Mouse (Mus musculus) hindbrain, embryonic 10.5 days (tissue): ENCODE measurements around the gene Gm648. TPM values are rescaled to one million over a fixed set of nuclear protein-coding genes. Genes with fewer than 3 reads are reported as not detected.
"Not testable (repeated sequence)": the region's sequence is repeated elsewhere in the genome, so short reads cannot be mapped to it uniquely, and the experiment has no call there.

Experiments
- DNase-seq: peaks from one replicate; pipeline ENCODE4 v3.0.0-alpha.2; 2017; ENCODE audit warnings: low spot score
- H3K27ac ChIP-seq: fragments of 300-500 bp; sonication (generic); 2 replicates; pipeline ENCODE4 v1.5.1; 2016; ENCODE audit warnings: mild to moderate bottlenecking, moderate library complexity
- H3K27me3 ChIP-seq: fragments of 300-500 bp; sonication (generic); 2 replicates; pipeline ENCODE4 v1.6.1; 2016; ENCODE audit warnings: mild to moderate bottlenecking; ENCODE audit not compliant: poor library complexity, insufficient read depth, severe bottlenecking
- H3K36me3 ChIP-seq: fragments of 300-500 bp; sonication (generic); 2 replicates; pipeline ENCODE4 v1.6.1; 2016; ENCODE audit warnings: mild to moderate bottlenecking, moderate library complexity
- H3K4me1 ChIP-seq: fragments of 300-500 bp; sonication (generic); replicated peaks from 2 replicates; pipeline ENCODE4 v1.6.1; 2016; ENCODE audit warnings: mild to moderate bottlenecking
- H3K4me3 ChIP-seq: fragments of 300-500 bp; sonication (generic); 2 replicates; pipeline ENCODE4 v1.5.1; 2016; ENCODE audit warnings: mild to moderate bottlenecking, moderate library complexity
- H3K9me3 ChIP-seq: fragments of 300-500 bp; sonication (generic); 2 replicates; pipeline ENCODE4 v1.6.1; 2016; ENCODE audit warnings: mild to moderate bottlenecking, moderate library complexity
- WGBS: fragments of 180-500 bp; shearing (Covaris S2); methylation state at CpG from one replicate; pipeline ENCODE4 v1.1.7; 2016; 5-methylcytosine and 5-hydroxymethylcytosine counted together
- polyA plus RNA-seq: library from polyadenylated mRNA; unstranded; fragments of >200 nt; fragmentation: Nextera tagmentation; extraction: Ambion mirVana; gene quantifications from 2 replicates; pipeline ENCODE4 v1.2.1, GENCODE M21; 2016

Gene Gm648
- polyA plus RNA-seq: not detected in 2 replicates

DNA sequence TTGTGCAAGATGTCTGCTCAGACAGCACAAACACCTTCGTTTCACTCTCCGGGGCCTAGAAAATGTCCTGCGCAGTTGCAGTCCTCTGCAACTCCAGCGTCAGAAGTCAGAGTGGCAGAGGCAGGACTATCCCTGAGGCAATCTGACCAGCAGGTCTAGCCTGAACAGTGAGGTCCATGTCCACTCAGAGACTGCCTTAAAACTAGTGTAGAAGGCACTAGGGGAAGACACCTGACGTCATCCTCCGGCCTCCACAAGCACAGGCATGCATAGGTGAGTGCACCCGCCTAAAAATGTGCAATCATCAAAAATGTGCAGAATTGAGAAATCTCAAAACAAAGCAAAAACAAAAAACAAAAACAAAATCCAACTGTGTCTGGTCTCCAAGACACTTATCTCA, at the start of gene Gm648:
Gene Gm648 (minus strand): TSS at position 101 of the 400 bp plus-strand sequence.
- Histone ChIP-seq H3K9me3 (no peaks in the 10 kb centered on the region), H3K4me1 (no peaks in the 10 kb centered on the region), H3K27me3 (no peaks in the 10 kb centered on the region), H3K27ac (no peak within 1 kb of the TSS), H3K36me3 (no peaks in the 10 kb centered on the region), H3K4me3 (no peak within 1 kb of the TSS)
- no peak for DNase-seq
- WGBS: 95% methylated on average over 7 of the region's 7 CpGs

DNA sequence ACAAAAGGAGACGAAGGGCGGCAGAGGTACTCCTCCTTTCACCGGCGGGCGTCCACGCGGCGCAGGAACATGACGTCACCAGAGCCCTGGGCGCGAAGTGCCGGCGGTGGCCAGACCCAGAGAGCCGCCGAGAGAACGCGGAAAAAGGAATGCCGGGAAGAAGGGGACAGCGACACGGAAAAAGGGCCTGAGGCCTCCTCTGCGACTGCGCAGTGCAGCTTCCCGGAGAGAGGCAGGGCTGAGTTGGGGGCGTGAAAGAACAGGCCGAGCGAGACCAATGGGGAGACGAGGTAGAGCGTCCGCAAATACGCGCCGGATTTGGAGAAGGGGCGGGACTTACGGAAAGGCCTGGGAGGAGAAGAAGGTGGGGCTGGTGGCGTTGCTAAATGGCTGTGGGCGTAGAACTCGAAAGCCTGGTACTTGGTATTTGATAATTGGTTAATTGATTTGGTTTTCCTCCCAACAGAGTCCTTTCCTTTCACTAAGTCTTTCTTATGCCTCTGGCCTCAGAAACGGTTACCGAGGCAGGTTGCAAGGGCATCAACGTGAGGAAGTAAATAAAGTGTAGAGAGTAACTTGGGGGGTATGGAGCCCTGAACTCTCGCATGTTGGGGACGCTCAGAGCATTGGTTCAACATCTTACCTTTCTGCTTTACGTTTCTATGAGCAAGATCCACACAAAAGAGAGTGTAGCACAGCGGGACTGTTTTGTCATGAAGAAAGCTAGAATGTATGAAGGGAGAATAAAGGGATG, 48.7 kb upstream of the Gm648 start, which contains the start of gene Mmgt1:
Gene Mmgt1 (minus strand): TSS at position 183 of the 754 bp plus-strand sequence.
- Histone ChIP-seq H3K27me3 (no peaks in the 10 kb centered on the region), H3K36me3 (peaks cover 10% of the 10 kb centered on the region; the same call in 1 of the 2 replicates), H3K4me1 (peaks cover 9% of the 10 kb centered on the region), H3K9me3 (no peaks in the 10 kb centered on the region), H3K27ac (peak within 1 kb of the TSS; percentile 90), H3K4me3 (peak within 1 kb of the TSS; percentile 63)
- WGBS: 10% methylated on average over 44 of the region's 44 CpGs
- DNase-seq: peak; percentile 92

DNA sequence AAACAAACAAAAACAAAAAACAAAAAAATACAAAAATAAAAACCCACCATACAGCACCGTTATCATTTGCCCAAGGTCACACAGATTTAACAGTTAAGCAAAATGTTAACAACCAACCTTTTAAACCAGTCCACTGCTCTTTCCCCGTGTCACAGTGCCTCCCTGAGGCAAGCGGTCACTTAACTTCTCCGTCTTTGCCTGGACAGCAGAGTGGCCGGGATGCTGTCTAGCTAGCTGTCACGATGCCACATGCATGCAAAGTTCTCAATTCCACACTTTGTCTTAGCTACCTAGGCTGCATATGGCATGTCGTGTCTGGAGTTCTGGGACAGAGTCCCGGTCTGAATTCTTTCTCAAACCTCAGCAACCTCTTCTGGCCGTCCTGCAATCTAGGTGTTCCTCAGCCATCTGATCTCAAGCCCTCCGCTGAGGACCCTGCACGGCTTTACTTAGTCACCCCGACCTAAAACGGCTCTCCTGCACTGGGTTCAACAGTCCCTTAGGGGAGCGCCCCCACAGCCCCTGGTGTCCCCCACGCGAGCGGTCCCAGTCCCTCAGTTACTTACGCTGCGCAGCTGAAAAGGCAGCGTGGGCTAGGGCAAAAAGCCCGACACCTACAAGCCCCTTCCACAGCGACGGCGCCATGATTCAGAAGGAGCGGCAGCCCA, 47.9 kb upstream of the Gm648 start:
- Histone ChIP-seq H3K4me3 (peak overlapping the region; percentile 63), H3K27me3 (no peaks in the 10 kb centered on the region), H3K36me3 (peaks cover 10% of the 10 kb centered on the region; the same call in 1 of the 2 replicates), H3K9me3 (no peaks in the 10 kb centered on the region), H3K4me1 (peaks cover 9% of the 10 kb centered on the region), H3K27ac (peak overlapping the region; percentile 90)
- peak; percentile 18 for DNase-seq
- 18% methylated on average over 25 of the region's 25 CpGs for WGBS

DNA sequence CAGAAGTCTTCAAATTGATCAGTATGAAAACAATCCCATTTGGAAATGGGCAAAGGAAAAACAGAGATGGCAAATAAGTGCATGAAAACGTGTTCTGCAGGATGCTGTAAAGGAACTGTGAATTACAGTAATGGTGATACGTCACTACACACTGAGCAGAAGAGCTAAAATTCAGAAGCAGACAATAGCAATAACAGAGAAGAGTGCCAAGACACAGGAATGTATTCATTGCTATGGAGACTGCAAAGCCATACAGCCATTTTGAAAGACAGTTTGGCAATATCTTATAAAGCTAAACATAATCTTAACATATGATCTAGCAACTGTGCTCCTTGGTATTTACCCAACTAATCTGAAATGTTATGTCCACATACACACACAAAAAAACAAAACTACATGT, 28.8 kb upstream of the Gm648 start:
- H3K27me3 ChIP-seq: no peaks in the 10 kb centered on the region
- no peaks in the 10 kb centered on the region for H3K36me3 ChIP-seq
- no peak overlapping the region for H3K27ac ChIP-seq
- whole genome bisulfite sequencing: 83% methylated on average over 2 of the region's 2 CpGs
- no peak for DNase-seq
- no peaks in the 10 kb centered on the region for H3K4me1 ChIP-seq
- H3K9me3 ChIP-seq: no peaks in the 10 kb centered on the region
- H3K4me3 ChIP-seq: no peak overlapping the region

- H3K4me3 ChIP-seq: no peak overlapping the region
- DNase-seq: peak; percentile 4
- H3K27ac ChIP-seq: no peak overlapping the region
- WGBS: 20% methylated on average over 6 of the region's 6 CpGs
- no peaks in the 10 kb centered on the region for H3K36me3 ChIP-seq
- H3K27me3 ChIP-seq: no peaks in the 10 kb centered on the region
- H3K9me3 ChIP-seq: no peaks in the 10 kb centered on the region; the same call in 1 of the 2 replicates
- H3K4me1 ChIP-seq: no peaks in the 10 kb centered on the region
Measured at GRCm38 (mm10) chrX:56572465-56572864, 23.1 kb upstream of the Gm648 start.

GRCm38 (mm10) chrX:56553584-56553983, 4.2 kb upstream of the Gm648 start:
- Histone ChIP-seq H3K4me1 (no peaks in the 10 kb centered on the region), H3K4me3 (no peak overlapping the region), H3K27me3 (no peaks in the 10 kb centered on the region), H3K36me3 (no peaks in the 10 kb centered on the region), H3K9me3 (no peaks in the 10 kb centered on the region), H3K27ac (no peak overlapping the region)
- WGBS: 90% methylated on average over 3 of the region's 3 CpGs
- no peak for DNase-seq

DNA sequence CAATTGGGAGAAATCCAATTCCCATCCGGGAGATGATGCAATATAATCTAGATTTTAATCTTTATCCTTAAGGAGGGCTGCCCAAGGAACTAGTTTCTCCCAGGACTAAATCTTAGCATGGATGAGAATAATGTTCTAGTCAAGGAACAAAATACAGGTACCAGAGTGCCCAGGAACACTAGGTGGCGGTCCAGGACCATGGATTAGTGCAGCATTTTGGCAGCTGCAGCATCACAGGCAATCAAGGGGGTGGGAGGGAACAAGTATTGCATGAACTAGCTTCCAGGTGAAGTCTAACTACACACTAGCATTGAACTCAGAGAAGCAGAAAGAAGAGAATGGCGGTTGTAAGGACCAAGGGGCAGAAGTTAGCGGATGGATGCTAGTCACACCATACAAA, 12.2 kb downstream of the Gm648 start:
- 56% methylated on average over 4 of the region's 4 CpGs for WGBS
- Histone ChIP-seq H3K9me3 (no peaks in the 10 kb centered on the region), H3K27me3 (no peaks in the 10 kb centered on the region), H3K27ac (no peak overlapping the region), H3K4me1 (no peaks in the 10 kb centered on the region), H3K36me3 (no peaks in the 10 kb centered on the region), H3K4me3 (no peak overlapping the region)
- DNase-seq: peak; percentile 27

GRCm38 (mm10) chrX:56531266-56531665, 18.1 kb downstream of the Gm648 start:
- no peaks in the 10 kb centered on the region for H3K9me3 ChIP-seq
- H3K4me3 ChIP-seq: no peak overlapping the region
- no peaks in the 10 kb centered on the region for H3K27me3 ChIP-seq
- no peaks in the 10 kb centered on the region for H3K36me3 ChIP-seq
- no peak overlapping the region for H3K27ac ChIP-seq
- WGBS: 12% methylated on average over 3 of the region's 3 CpGs
- peak; percentile 51 for DNase-seq
- no peaks in the 10 kb centered on the region for H3K4me1 ChIP-seq

DNA sequence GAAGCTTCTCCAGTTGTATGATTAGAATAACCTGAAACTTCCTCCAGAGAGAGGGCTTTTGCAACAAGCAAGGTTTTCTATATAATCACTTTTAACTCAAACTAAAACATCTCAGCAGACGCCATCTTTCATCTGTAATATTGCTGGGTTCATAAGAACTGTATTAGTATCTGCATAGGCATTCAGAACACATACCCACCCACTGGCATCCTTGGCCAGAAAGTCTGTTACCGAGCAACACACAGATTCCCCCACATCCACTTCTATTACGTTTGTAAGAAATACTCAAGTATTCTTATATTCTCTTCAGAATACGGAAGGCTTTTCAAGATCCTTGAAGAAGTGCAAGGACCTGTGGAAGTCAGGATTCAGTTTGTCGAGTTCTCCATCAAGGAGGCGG, 25.0 kb downstream of the Gm648 start, which contains the start of gene Gm10477:
Gene Gm10477 (plus strand): TSS at position 301 of the 400 bp plus-strand sequence.
- not testable (repeated sequence) for H3K9me3 ChIP-seq, H3K36me3 ChIP-seq, H3K27ac ChIP-seq, DNase-seq, H3K4me3 ChIP-seq, H3K4me1 ChIP-seq, H3K27me3 ChIP-seq
- 90% methylated on average over 6 of the region's 6 CpGs for WGBS

- peaks cover 11% of the 10 kb centered on the region for H3K36me3 ChIP-seq
- DNase-seq: no peak
- H3K9me3 ChIP-seq: no peaks in the 10 kb centered on the region
- no peaks in the 10 kb centered on the region for H3K27me3 ChIP-seq
- WGBS: 87% methylated on average over 7 of the region's 7 CpGs
- H3K27ac ChIP-seq: no peak overlapping the region
- no peak overlapping the region for H3K4me3 ChIP-seq
- no peaks in the 10 kb centered on the region for H3K4me1 ChIP-seq
Measured at GRCm38 (mm10) chrX:56497241-56497640, 52.2 kb downstream of the Gm648 start.

Other genes starting within 250 kb of the Gm648 start
- gene Zfp449, start 203.2 kb downstream of the Gm648 start, polyA plus RNA-seq: 5.2 and 6.1 TPM in 2 replicates
- 4.1 and 4.5 TPM in 2 replicates for gene Smim10l2a, start 175.0 kb downstream of the Gm648 start, polyA plus RNA-seq
- 0.57 and 1.3 TPM in 2 replicates for gene Gm2174, start 101.6 kb downstream of the Gm648 start, polyA plus RNA-seq
- 19.4 and 23.9 TPM in 2 replicates for gene Ints6l, start 94.7 kb downstream of the Gm648 start, polyA plus RNA-seq
- gene Gm10477, start 24.9 kb downstream of the Gm648 start, polyA plus RNA-seq: not detected in 2 replicates
- gene Mmgt1, start 48.5 kb upstream of the Gm648 start, polyA plus RNA-seq: 38.9 and 39.6 TPM in 2 replicates
- gene Slc9a6, start 60.2 kb upstream of the Gm648 start, polyA plus RNA-seq: 13.3 and 15.6 TPM in 2 replicates
- gene Fhl1, start 182.2 kb upstream of the Gm648 start, polyA plus RNA-seq: 81.0 and 87.1 TPM in 2 replicates